Mouse (Mus musculus): ENCODE measurements around the gene Lrrc20. TPM values are rescaled to one million over a fixed set of nuclear protein-coding genes. Genes with fewer than 3 reads are reported as not detected.
"Not testable (repeated sequence)": the region's sequence is repeated elsewhere in the genome, so short reads cannot be mapped to it uniquely, and the experiment has no call there.

Lrrc20 gene
- polyA plus RNA-seq, 1 experiment = 7.2 TPM

- no peak for TF ChIP-seq CTCF (IDR thresholded peaks at IDR 0.05; ENCODE audit: control insufficient read depth, insufficient read depth, low read length)
- TF ChIP-seq POLR2A (IDR thresholded peaks at IDR 0.05; ENCODE audit: borderline replicate concordance, control insufficient read depth, low read depth, low read length) = no peak
- WGBS = 76% methylated on average over 8 of the region's 8 CpGs
- H3K27ac ChIP-seq (ENCODE audit: control insufficient read depth, insufficient read depth, low read depth, low read length, poor library complexity) = no peak overlapping the region
- H3K4me1 ChIP-seq (ENCODE audit: control insufficient read depth, insufficient read depth, low read length) = no peaks in the 10 kb centered on the region
- no peak overlapping the region for H3K4me3 ChIP-seq (replicated peaks; ENCODE audit: control insufficient read depth, low read depth, low read length)
These were observed 135.1 kb downstream of the Lrrc20 start for GRCm38 (mm10) chr10:61610650-61611235.

DNA sequence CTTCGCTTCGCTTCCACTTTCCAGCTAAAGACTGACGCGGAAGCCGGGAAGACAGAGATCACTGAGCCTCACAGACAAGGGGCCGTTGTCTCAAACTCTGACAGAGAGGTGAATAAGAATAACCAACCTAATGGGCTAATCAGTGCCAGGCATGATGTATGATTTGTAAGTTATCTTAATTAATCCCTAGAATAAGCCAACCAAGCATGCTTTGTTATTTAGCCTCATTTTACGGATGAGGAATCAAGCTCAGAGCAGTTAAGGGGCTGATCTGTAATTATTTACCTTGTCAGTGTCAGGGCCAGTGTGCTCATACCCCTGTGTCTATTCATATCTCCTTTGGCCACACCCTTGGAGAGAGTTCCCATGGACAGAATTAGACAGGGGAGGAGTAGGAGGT, 138.7 kb downstream of the Lrrc20 start:
- TF ChIP-seq POLR2A (IDR thresholded peaks at IDR 0.05; ENCODE audit: borderline replicate concordance, control insufficient read depth, low read depth, low read length) = no peak
- TF ChIP-seq CTCF (IDR thresholded peaks at IDR 0.05; ENCODE audit: control insufficient read depth, insufficient read depth, low read length) = no peak
- H3K4me3 ChIP-seq (replicated peaks; ENCODE audit: control insufficient read depth, low read depth, low read length) = no peak overlapping the region
- no peaks in the 10 kb centered on the region for H3K4me1 ChIP-seq (ENCODE audit: control insufficient read depth, insufficient read depth, low read length)
- H3K27ac ChIP-seq (ENCODE audit: control insufficient read depth, insufficient read depth, low read depth, low read length, poor library complexity) = no peak overlapping the region
- 92% methylated on average over 7 of the region's 7 CpGs for WGBS

DNA sequence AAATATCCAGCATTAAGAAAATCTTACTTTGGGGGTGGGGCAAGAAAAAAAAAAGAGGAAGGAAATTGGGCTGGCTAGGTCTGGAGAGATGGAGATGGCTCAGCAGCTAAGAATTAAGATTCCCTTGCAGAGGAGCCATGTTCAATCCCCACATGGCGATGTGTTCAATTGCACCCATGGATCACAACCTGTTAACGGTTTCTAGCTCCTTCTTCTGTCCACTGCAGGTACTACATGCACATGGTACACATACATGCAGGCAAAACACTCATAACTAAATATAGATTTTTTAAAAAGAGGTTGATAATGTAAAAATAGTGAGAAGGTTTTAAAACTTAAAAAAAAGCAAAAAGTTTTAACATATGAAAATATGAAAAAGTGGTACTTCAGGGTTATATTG, 142.9 kb downstream of the Lrrc20 start:
- 83% methylated on average over 2 of the region's 2 CpGs for WGBS
- no peaks in the 10 kb centered on the region for H3K4me1 ChIP-seq (ENCODE audit: control insufficient read depth, insufficient read depth, low read length)
- H3K27ac ChIP-seq (ENCODE audit: control insufficient read depth, insufficient read depth, low read depth, low read length, poor library complexity) = no peak overlapping the region
- no peak overlapping the region for H3K4me3 ChIP-seq (replicated peaks; ENCODE audit: control insufficient read depth, low read depth, low read length)
- TF ChIP-seq CTCF (IDR thresholded peaks at IDR 0.05; ENCODE audit: control insufficient read depth, insufficient read depth, low read length) = no peak
- TF ChIP-seq POLR2A (IDR thresholded peaks at IDR 0.05; ENCODE audit: borderline replicate concordance, control insufficient read depth, low read depth, low read length) = no peak

GRCm38 (mm10) chr10:61621681-61622080, 146.1 kb downstream of the Lrrc20 start:
- TF ChIP-seq POLR2A (IDR thresholded peaks at IDR 0.05; ENCODE audit: borderline replicate concordance, control insufficient read depth, low read depth, low read length) (no peak), CTCF (IDR thresholded peaks at IDR 0.05; ENCODE audit: control insufficient read depth, insufficient read depth, low read length) (no peak)
- no peak overlapping the region for H3K27ac ChIP-seq (ENCODE audit: control insufficient read depth, insufficient read depth, low read depth, low read length, poor library complexity)
- H3K4me3 ChIP-seq (replicated peaks; ENCODE audit: control insufficient read depth, low read depth, low read length) = no peak overlapping the region
- WGBS = 31% methylated on average over 9 of the region's 9 CpGs
- H3K4me1 ChIP-seq (ENCODE audit: control insufficient read depth, insufficient read depth, low read length) = peaks cover 2% of the 10 kb centered on the region; the same call in 1 of the 2 replicates

GRCm38 (mm10) chr10:61623874-61624273, 148.3 kb downstream of the Lrrc20 start:
- not testable (repeated sequence) for H3K4me1 ChIP-seq (ENCODE audit: control insufficient read depth, insufficient read depth, low read length); H3K27ac ChIP-seq (ENCODE audit: control insufficient read depth, insufficient read depth, low read depth, low read length, poor library complexity); H3K4me3 ChIP-seq (replicated peaks; ENCODE audit: control insufficient read depth, low read depth, low read length)
- 76% methylated on average over 3 of the region's 3 CpGs for WGBS

GRCm38 (mm10) chr10:61624771-61625170, 149.2 kb downstream of the Lrrc20 start:
- 63% methylated on average over 5 of the region's 5 CpGs for WGBS
- H3K4me3 ChIP-seq (replicated peaks; ENCODE audit: control insufficient read depth, low read depth, low read length) = no peak overlapping the region
- TF ChIP-seq POLR2A (IDR thresholded peaks at IDR 0.05; ENCODE audit: borderline replicate concordance, control insufficient read depth, low read depth, low read length) (no peak), CTCF (IDR thresholded peaks at IDR 0.05; ENCODE audit: control insufficient read depth, insufficient read depth, low read length) (no peak)
- no peak overlapping the region for H3K27ac ChIP-seq (ENCODE audit: control insufficient read depth, insufficient read depth, low read depth, low read length, poor library complexity)
- H3K4me1 ChIP-seq (ENCODE audit: control insufficient read depth, insufficient read depth, low read length) = peaks cover 2% of the 10 kb centered on the region

DNA sequence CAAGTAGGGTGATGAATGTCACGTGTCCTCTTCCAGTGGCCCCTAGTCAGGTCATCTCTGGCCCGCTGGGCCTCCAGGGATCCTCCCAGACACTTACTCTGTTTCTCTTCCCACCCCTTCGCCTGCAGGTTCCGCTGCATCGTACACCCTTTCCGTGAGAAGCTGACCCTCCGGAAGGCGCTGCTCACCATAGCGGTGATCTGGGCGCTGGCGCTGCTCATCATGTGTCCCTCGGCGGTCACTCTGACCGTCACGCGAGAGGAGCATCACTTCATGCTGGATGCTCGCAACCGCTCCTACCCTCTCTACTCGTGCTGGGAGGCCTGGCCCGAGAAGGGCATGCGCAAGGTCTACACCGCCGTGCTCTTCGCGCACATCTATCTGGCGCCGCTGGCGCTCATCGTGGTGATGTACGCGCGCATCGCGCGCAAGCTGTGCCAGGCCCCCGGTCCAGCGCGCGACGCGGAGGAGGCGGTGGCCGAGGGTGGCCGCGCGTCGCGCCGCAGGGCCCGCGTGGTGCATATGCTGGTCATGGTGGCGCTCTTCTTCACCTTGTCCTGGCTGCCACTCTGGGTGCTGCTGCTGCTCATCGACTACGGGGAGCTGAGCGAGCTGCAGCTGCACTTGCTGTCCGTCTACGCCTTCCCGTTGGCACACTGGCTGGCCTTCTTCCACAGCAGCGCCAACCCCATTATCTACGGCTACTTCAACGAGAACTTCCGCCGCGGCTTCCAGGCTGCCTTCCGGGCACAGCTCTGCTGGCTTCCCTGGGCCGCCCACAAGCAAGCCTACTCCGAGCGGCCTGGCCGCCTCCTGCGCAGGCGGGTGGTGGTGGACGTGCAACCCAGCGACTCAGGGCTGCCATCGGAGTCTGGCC, 150.0 kb downstream of the Lrrc20 start:
- Histone ChIP-seq H3K4me1 (ENCODE audit: control insufficient read depth, insufficient read depth, low read length) (peaks cover 2% of the 10 kb centered on the region), H3K27ac (ENCODE audit: control insufficient read depth, insufficient read depth, low read depth, low read length, poor library complexity) (no peak overlapping the region; the same call in 1 of the 2 replicates), H3K4me3 (replicated peaks; ENCODE audit: control insufficient read depth, low read depth, low read length) (peak overlapping the region; percentile 26)
- TF ChIP-seq CTCF (IDR thresholded peaks at IDR 0.05; ENCODE audit: control insufficient read depth, insufficient read depth, low read length) (no peak), POLR2A (IDR thresholded peaks at IDR 0.05; ENCODE audit: borderline replicate concordance, control insufficient read depth, low read depth, low read length) (0 out of 2 replicates have a peak, but pooled peaks have one; percentile 11)
- 3% methylated on average over 74 of the region's 74 CpGs for whole genome bisulfite sequencing

- no peak overlapping the region for H3K27ac ChIP-seq (ENCODE audit: control insufficient read depth, insufficient read depth, low read depth, low read length, poor library complexity)
- 82% methylated on average over 3 of the region's 3 CpGs for WGBS
- H3K4me3 ChIP-seq (replicated peaks; ENCODE audit: control insufficient read depth, low read depth, low read length) = no peak overlapping the region
- TF ChIP-seq CTCF (IDR thresholded peaks at IDR 0.05; ENCODE audit: control insufficient read depth, insufficient read depth, low read length) (no peak), POLR2A (IDR thresholded peaks at IDR 0.05; ENCODE audit: borderline replicate concordance, control insufficient read depth, low read depth, low read length) (no peak)
- H3K4me1 ChIP-seq (ENCODE audit: control insufficient read depth, insufficient read depth, low read length) = peaks cover 2% of the 10 kb centered on the region
These were observed 150.9 kb downstream of the Lrrc20 start for GRCm38 (mm10) chr10:61626551-61626950.

All from bone marrow, adult 2 months (tissue).